Mouse (Mus musculus): Measurements from ENCODE around the gene Tns2. TPM values are rescaled to one million over a fixed set of nuclear protein-coding genes. Genes with fewer than 3 reads are reported as not detected.

Tns2 gene
- total RNA-seq, 1 experiment from 2014 or later = 3.6 TPM

DNA sequence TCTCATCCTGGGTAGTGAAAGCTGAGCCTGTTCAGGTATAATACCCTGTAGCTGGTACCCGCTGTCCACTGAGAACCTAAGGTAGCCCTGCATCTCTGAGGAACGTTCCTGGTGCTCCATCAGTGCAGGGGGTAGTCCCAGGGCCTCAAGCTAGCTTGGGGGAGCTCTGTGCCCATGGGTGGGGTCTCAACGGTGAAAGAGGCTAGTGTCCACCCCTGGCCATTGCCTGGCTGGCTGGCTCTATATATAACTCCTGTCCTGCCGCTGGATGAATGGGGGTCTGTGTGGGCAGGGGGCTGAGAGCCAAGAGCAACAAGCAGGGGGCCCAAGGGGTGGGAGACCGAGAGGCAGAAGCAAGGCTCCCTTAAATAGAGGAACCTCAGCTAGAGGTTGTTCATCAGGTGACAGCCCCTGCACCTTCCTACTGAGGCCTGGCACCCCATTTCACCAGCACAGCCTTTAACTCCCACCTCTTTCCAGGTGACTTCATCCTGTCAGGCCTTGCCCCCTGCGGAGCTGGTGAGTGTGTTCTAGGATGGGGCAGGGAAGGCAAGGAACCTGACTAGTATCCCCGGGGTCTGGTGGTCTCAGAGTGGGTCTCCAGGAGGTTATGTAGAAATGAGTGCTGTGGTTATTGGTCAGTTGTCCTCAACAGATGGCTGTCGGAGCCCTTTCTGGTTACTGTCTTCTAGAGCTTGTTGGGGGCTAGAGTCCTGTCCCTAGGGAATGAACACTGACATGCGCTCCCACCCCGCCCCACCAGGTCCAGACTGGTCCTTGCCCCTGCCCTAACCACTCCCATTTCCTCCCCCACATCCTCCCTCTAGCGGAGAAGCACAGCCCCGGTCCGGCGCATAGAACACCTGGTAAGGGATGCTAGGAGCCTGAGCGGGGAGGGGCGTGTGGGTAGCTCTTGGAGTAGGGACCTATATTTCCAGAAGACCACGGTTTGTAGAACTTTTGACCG lies 5.8 kb downstream of the Tns2 start:
- ATAC-seq (replicated peaks in 1 of 2; ENCODE audit: insufficient read depth in 1 of 2, low FRiP score in 2 of 2, low TSS enrichment in 1 of 2, low read depth in 1 of 2, poor library complexity in 2 of 2, severe bottlenecking in 2 of 2) = 0 out of 4 replicates have a peak, but pooled peaks of 1 of the 2 experiments have one; percentile 29

DNA sequence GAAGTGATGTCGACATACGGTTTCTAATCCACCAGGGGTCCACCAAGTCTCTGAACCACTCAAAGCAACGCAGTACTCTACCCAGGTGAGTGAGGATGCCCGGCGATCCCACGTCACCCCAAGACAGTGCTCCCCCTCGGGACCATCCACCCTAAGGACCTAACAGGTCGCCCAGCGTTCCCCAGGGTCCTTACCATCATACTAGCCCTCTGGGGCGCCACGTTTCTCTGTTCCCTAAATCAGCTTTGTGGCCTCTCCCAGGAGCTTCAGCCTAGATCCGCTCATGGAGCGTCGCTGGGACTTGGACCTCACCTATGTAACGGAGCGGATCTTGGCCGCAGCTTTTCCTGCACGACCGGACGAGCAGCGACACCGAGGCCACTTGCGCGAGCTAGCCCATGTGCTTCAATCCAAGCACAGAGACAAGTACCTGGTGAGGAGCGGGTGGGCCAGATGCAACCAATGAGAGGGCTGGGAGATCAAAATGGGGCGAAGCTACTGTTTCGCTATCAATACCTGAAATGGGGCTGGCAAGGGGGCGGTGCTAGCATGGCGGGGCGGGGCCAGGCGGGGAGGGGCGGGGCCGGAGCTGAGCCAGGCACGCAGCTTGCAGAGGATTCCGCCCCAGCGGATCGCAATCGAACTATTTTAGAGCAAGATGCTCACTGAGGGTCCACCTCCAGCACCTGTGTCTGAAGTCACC lies 6.7 kb downstream of the Tns2 start:
- no peak for ATAC-seq (replicated peaks in 1 of 2; ENCODE audit: insufficient read depth in 1 of 2, low FRiP score in 2 of 2, low TSS enrichment in 1 of 2, low read depth in 1 of 2, poor library complexity in 2 of 2, severe bottlenecking in 2 of 2)

DNA sequence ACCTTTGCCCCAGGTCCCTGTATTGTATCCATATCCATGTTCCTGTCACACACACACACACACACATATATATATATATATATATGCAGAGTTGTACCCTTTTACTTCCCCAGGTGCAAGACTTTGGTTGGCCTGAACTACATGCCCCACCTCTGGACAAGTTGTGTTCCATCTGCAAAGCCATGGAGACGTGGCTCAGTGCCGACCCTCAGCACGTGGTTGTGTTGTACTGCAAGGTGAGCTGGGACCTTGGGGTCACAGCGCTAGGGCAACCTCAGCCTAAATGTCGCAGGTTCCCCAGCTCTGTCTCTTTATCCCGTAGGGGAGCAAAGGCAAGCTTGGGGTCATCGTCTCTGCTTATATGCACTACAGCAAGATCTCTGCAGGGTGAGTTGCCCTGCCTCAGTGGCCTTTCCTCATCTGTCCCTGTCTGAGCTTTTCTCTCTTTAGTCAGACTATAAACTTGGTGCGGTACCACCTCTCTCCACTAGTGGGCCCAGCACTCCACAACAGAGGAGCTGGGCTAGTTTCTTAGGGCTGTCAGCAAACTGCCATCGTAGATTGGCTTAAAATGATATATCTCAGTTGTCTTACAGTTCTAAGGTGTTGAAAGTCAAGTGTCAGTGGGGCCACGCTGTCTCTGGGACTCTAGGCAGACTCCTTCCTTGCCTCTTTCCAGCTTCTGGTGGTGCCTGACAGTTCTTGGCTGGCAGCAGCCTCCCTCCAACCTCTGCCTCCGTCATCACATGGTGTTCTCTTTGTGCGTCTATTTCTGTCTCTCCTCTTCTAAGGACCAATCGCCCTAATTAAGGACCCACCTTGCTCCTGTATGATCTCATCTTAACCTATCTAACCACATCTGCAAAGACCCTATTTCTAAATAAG lies 7.7 kb downstream of the Tns2 start:
- ATAC-seq (replicated peaks in 1 of 2; ENCODE audit: insufficient read depth in 1 of 2, low FRiP score in 2 of 2, low TSS enrichment in 1 of 2, low read depth in 1 of 2, poor library complexity in 2 of 2, severe bottlenecking in 2 of 2) = peak; percentile 30 to 48; a peak in 1 of 4 replicates

DNA sequence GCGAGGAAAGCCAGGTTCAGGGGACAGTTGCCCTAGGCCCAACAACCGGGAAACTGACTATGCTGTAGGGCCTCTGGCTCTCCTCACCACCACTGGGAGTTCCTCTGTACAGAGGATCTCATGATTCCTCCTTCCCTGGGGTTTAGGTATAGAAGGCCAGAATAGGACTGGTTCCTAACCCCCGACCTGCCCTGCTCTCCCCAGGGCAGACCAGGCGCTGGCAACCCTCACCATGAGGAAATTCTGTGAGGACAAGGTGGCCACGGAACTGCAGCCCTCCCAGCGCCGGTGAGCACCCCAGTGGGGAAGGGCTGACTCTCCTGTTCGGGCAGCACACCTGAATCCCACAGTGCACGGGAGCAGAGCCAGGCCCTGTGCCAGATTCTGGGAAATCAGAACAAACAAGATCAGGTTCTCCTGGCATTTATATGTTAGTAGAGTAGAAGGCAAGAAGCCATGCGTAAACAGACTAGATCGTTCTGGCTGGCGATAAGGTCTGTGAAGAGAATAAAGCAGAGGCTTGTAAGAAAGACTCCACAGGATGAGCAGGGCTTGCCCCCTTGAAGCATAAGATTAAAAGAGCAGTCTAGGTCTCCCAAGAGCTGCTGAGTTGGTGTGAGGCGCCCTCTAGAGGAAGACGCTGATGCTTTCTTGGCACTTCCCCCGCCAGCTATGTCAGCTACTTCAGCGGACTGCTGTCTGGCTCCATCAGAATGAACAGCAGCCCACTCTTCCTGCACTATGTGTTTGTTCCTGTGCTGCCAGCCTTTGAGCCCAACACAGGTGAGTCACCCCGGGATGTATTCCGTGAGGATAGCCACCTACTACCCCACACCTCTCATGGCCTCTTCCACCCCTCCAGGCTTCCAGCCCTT lies 8.7 kb downstream of the Tns2 start:
- peak; percentile 54 to 75; a peak in 3 of 4 replicates for ATAC-seq (replicated peaks in 1 of 2; ENCODE audit: insufficient read depth in 1 of 2, low FRiP score in 2 of 2, low TSS enrichment in 1 of 2, low read depth in 1 of 2, poor library complexity in 2 of 2, severe bottlenecking in 2 of 2)

- ATAC-seq (replicated peaks in 1 of 2; ENCODE audit: insufficient read depth in 1 of 2, low FRiP score in 2 of 2, low TSS enrichment in 1 of 2, low read depth in 1 of 2, poor library complexity in 2 of 2, severe bottlenecking in 2 of 2) = no peak
Observed at GRCm38 (mm10) chr15:102110271-102110670, 10.1 kb downstream of the Tns2 start.

DNA sequence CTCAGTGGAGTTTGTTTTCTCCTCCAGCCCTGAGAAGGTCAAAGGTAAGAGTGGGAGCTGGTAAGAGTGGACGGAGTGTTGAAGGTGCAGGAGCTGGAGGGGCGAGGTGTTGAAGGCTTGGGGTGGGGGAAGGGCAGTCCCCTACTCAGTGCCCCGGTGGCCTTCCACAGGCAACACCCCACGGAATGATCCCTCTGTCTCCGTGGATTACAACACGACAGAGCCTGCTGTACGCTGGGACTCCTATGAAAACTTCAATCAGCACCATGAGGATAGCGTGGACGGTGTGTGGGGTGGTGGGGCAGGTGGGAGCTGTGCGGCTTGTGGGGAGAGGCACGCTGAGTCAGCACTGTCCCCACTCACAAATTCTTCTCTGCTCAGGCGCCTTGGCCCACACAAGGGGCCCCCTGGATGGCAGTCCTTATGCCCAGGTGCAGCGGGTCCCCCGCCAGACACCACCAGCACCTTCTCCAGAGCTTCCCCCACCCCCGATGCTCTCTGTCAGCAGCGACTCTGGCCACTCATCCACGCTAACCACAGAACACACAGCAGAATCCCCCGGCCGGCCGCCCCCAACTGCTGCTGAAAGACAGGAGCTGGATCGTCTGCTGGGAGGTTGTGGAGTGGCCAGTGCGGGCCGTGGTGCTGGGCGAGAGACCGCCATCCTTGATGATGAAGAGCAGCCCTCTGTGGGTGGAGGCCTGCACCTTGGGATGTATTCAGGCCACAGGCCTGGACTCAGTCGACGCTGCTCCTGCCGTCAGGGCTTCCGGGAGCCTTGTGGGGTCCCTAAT lies 10.7 kb downstream of the Tns2 start:
- ATAC-seq (replicated peaks in 1 of 2; ENCODE audit: insufficient read depth in 1 of 2, low FRiP score in 2 of 2, low TSS enrichment in 1 of 2, low read depth in 1 of 2, poor library complexity in 2 of 2, severe bottlenecking in 2 of 2) = no peak

DNA sequence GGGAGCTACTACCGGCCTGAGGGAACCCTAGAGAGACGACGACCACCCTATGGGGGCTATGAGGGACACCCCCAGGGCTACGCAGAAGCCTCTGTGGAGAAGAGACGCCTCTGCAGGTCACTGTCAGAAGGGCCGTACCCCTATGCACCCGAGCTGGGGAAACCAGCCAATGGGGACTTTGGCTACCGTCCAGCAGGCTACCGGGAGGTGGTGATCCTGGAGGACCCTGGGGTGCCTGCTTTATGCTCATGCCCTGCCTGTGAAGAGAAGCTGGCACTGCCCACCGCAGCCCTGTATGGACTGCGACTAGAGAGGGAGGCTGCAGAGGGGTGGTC lies 11.2 kb downstream of the Tns2 start:
- ATAC-seq (replicated peaks in 1 of 2; ENCODE audit: insufficient read depth in 1 of 2, low FRiP score in 2 of 2, low TSS enrichment in 1 of 2, low read depth in 1 of 2, poor library complexity in 2 of 2, severe bottlenecking in 2 of 2) = no peak

- ATAC-seq (replicated peaks in 1 of 2; ENCODE audit: insufficient read depth in 1 of 2, low FRiP score in 2 of 2, low TSS enrichment in 1 of 2, low read depth in 1 of 2, poor library complexity in 2 of 2, severe bottlenecking in 2 of 2) = no peak
Observed at GRCm38 (mm10) chr15:102112181-102112580, 12.0 kb downstream of the Tns2 start.

GRCm38 (mm10) chr15:102112827-102113226 lies 12.6 kb downstream of the Tns2 start:
- ATAC-seq (replicated peaks in 1 of 2; ENCODE audit: insufficient read depth in 1 of 2, low FRiP score in 2 of 2, low TSS enrichment in 1 of 2, low read depth in 1 of 2, poor library complexity in 2 of 2, severe bottlenecking in 2 of 2) = no peak

GRCm38 (mm10) chr15:102113674-102114073 lies 13.5 kb downstream of the Tns2 start:
- ATAC-seq (replicated peaks in 1 of 2; ENCODE audit: insufficient read depth in 1 of 2, low FRiP score in 2 of 2, low TSS enrichment in 1 of 2, low read depth in 1 of 2, poor library complexity in 2 of 2, severe bottlenecking in 2 of 2) = no peak

DNA sequence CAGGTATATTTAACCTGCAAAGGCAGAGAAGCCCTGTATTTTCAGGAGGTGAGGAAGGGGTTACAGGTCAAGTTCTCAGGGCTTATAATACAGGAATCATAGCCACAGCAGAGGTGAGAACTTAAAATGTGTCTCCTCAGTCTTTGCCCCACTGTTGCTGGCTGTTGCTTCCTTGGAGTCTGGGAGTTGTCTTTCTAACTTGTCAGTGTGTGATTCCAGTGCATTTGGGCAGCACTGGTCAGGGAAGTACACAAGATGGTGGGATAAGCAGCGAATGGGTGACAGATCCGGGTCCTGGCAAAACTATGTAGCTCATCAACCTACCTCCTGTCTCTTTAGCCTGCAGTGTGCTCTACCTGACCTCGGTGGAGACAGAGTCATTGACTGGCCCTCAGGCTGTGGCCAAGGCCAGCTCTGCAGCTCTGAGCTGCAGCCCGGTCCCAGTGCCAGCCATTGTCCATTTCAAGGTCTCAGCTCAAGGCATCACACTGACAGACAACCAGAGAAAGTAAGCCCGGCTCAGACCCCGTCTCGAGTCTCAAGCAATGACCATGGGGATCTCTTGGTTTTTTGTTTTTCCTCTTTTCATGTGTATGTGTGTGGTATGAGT lies 14.5 kb downstream of the Tns2 start:
- no peak for ATAC-seq (replicated peaks in 1 of 2; ENCODE audit: insufficient read depth in 1 of 2, low FRiP score in 2 of 2, low TSS enrichment in 1 of 2, low read depth in 1 of 2, poor library complexity in 2 of 2, severe bottlenecking in 2 of 2)

DNA sequence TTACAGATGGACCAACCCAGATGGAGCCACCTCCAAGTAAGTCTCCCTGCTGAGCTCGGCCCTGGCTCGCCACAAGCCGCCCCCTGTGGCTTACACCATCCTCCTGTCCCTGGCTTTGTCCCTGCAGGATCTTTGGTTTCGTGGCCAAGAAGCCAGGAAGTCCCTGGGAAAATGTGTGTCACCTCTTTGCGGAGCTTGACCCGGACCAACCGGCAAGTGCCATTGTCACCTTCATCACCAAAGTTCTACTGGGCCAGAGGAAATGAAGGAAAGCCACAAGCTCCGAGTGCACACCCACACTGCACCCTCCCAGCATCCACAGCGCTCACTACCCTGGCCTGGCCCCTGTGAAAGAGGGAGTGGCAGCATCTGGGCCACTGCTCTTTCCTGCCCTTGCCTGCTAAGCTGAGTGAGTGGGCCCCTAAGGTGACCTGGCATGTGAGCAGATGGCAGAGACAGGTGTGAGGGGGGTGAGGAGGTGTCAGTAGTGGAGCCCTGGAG lies 15.6 kb downstream of the Tns2 start:
- ATAC-seq (replicated peaks in 1 of 2; ENCODE audit: insufficient read depth in 1 of 2, low FRiP score in 2 of 2, low TSS enrichment in 1 of 2, low read depth in 1 of 2, poor library complexity in 2 of 2, severe bottlenecking in 2 of 2) = peak; percentile 61 to 70

DNA sequence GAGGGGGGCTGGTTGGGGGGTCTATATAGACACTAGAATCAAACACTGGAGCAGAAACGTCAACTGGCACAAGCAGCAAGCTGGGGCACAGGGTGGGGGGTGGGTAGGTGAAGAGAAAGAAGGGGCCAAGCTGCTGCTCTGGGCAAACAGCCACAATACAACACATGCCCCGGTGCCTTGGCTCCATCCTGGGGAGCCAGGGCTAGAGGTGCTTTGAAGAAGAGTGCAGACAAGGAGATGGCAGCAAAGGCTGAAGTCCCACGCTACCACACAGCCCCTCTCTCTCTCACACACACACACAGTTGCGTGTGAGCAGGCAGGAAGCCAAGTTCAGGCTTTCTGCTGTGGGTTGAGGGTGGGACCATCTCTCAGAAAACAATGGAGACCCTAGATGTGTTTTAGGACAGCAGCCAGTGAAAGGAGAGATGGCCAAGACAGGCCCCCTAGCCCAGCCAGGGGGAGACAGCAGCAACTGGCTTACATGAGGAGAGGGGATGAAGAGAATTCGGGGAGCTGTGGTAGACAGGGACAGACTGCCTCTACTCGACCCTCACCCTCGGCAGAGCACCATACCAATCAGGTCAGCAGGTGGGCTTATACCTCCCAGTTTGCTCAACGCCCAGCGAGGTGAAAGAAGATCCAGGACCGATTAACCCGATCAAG lies 16.7 kb downstream of the Tns2 start:
- ATAC-seq (replicated peaks in 1 of 2; ENCODE audit: insufficient read depth in 1 of 2, low FRiP score in 2 of 2, low TSS enrichment in 1 of 2, low read depth in 1 of 2, poor library complexity in 2 of 2, severe bottlenecking in 2 of 2) = no peak

- 0 out of 4 replicates have a peak, but pooled peaks of 1 of the 2 experiments have one; percentile 17 for ATAC-seq (replicated peaks in 1 of 2; ENCODE audit: insufficient read depth in 1 of 2, low FRiP score in 2 of 2, low TSS enrichment in 1 of 2, low read depth in 1 of 2, poor library complexity in 2 of 2, severe bottlenecking in 2 of 2)
Observed at GRCm38 (mm10) chr15:102117461-102118443, 17.5 kb downstream of the Tns2 start.

Measured in hematopoietic stem cell, adult 5-6 weeks (primary cell).